Mouse (Mus musculus): Measurements from ENCODE around the gene Kl.

Kl gene

DNA sequence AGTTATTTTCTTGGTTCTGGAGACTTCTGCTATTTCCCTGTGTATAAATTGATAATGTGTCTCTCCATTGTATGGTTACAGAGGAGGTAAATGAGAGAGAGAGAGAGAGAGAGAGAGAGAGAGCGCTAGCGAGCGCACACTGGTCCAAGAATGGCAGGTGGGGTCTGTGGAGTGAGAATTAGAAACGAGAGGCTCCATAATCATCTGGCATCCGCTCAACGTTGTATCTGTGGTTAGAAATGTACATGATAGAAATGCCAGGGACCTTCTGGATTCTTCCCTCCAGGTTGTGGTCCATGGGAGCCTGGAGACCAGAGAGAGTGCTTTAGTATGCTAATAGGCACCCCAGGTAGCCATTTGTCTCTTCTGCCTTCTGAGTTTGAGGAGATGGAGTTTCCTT is 76.5 kb downstream of the Kl start:
- DNase-seq (ENCODE audit: low read depth, low spot score) = no peak

DNA sequence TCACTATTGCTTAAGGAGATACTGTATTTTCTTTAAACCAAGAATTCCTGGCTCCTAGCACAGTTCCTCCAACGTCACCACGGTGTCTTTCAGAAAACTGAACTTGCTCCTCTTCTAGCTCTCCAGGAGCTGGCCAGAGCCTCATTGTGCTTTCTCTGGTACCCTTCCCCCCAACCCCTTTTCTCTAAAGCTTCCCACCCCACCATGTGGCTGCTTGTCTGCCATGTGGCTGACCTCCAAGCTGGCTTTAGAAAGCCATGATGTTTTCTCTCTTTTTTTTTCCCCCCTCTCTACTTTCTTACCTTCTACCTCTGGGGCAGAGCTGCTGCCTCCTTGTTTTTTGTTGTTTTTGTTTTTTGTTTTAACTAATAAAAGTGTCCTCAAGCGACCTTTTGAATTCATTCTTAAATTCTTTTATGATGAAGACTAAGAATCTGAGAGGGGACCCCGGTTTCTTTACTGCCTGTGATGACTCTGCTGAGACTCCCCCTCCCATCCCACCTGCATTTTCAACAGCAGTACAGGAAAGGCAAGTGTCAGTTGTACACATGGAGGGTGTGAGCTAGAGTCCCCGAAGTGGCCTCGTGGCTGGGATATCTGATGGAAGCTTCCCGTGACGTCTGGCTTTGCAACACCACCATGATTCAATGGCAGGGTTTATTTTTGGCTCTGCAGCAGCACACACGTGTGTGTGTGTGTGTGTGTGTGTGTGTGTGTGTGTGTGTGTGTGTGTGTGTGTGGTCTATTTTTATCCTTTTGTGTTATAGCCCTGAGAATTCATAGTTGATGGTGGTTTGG is 82.5 kb downstream of the Kl start:
- no peak for DNase-seq (ENCODE audit: low read depth, low spot score)

DNA sequence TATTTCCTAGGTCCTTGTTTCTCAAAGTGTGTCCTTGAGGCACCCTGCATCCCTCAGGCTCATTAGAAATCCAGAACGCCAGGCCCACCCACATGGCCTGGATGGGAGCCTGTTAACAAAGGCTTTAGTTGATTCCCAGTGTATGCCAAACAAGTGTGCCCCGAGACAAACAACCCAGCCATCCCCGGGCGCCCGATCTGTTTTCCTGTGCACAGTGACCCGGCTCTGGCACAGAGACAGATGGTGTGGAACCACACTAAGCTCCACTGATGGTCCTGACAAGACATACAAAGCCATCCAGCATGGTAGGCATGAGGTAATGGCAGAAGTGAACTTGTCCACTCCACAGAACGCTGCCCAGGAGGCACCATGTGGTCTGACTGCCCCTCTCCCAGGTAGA is 85.5 kb downstream of the Kl start:
- no peak for DNase-seq (ENCODE audit: low read depth, low spot score)

DNA sequence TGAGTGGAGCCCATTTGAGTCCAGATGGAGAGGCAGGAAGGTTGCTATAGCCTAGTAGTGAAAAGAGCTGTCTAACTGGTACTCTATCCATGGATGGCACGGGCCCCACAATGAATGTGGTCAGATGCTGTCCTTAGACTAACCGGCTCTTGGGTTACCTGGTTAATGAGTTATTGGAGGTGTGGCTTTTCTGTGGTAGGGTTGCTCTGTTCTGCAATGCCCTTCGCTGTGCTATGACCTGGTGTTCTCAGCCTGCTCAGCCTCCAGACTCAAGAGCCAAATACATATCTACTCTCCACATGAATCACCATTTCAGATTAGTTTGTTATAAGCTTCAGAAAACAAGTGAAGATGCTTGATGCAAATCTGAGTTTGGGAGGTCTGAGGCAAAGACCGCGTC is 90.5 kb downstream of the Kl start:
- DNase-seq (ENCODE audit: low read depth, low spot score) = no peak

All from embryo, embryonic 11.5 days (tissue).